Mouse (Mus musculus) retina, postnatal 1 day (tissue): ENCODE data around the gene Enpp1.

ENCODE experiments used
- DNase-seq: peaks from one replicate; pipeline ENCODE4 v3.0.0-alpha.2; 2012

Enpp1 gene

GRCm38 (mm10) chr10:24596003-24596868 is 115.7 kb downstream of the Enpp1 start:
- DNase-seq, result peak; percentile 67

- DNase-seq, result peak; percentile 81
Observed at GRCm38 (mm10) chr10:24595250-24596002, 116.5 kb downstream of the Enpp1 start, which contains the start of gene Ccn2. Ccn2 (plus strand) TSS chr10:24595442.

DNA sequence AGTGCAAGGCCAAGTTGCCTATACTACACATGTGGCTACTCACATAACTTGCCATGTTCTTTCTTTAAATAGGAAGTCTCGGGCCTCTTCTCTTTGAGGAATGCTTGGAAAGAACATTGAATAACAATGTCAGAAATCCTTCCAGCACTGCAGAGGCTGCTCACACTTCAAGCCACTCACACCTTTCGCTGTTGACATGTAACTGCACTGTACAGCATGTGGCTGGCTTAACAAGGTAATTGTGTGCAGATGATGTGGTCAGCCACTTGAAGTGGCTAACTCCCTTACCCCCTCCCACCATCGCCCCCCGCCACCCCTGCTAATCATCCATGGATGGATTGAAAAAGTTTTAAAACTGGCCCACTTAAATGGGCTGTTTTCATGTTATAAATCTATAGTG is 118.4 kb downstream of the Enpp1 start:
- DNase-seq, result no peak

- DNase-seq, result no peak
Observed at GRCm38 (mm10) chr10:24592969-24593368, 119.0 kb downstream of the Enpp1 start.

DNA sequence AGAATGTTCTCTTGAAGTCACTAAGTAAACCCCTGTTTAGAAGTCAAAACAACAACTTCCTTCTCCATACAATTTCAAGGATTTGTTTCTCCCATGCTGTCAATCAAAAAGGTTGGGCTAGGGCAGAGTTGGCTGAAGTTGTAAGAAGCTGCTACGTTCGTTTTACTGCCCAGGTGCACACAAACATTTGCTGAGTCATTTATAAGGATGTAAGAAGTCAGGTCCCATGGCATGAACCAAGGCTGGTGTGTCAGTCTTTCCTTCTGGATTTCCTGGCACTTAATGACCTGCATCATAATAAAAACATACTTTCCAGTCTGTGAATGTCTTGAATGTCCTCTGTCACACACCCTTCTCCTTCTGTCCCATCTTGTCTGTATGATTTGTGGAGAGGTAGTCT is 119.6 kb downstream of the Enpp1 start:
- DNase-seq, result no peak

DNA sequence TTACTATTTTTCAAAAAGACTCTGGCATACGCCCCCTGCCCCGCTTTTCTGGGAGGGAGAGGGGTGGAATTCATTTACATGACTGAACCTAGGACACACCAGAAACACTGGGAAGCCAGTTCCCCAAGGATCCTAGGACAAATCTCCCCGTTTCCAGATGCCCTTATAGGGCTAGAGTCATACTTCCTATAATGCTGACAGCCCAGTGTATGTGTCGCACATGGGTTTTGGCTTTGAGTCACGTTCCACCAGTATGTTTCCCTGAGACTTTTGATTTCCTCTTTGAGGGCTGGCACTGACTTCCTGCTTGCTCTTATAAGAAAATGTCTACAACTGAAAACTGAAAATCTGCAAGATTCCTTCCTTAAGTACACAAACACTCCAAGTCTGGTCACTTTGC is 120.2 kb downstream of the Enpp1 start:
- no peak for DNase-seq

GRCm38 (mm10) chr10:24591136-24591535 is 120.8 kb downstream of the Enpp1 start:
- peak; percentile 85 for DNase-seq

DNA sequence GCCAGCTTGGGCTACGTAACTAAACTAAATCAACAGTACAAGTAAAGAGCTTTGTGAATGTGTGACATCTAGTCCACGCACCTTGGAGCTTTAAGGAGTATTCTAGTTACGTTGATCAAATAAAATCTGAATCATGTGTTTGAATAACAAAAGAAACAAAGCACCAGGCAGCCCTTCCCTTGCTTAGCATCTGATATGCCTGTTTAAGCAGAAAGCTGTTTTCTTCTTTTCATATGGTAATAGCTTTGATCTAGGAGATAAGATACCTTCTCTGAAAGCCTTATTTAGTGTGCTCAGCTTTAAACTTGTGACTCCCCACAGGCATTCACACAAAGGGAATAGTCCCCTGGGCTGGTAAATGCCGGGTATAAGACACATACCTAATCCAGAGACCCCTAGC is 121.4 kb downstream of the Enpp1 start:
- DNase-seq, result no peak

- no peak for DNase-seq
Observed at GRCm38 (mm10) chr10:24589238-24589637, 122.7 kb downstream of the Enpp1 start.

GRCm38 (mm10) chr10:24588824-24589223 is 123.1 kb downstream of the Enpp1 start:
- DNase-seq, result no peak
